Mouse (Mus musculus): ENCODE measurements around the gene Tnni3. TPM values are rescaled to one million over a fixed set of nuclear protein-coding genes. Genes with fewer than 3 reads are reported as not detected.

Tnni3 gene
- total and polyA plus RNA-seq, 3 experiments, result 328 to 353 TPM; not detected in 1

- no peak for DNase-seq (ENCODE audit: low read depth, low spot score)
- Histone ChIP-seq H3K27me3 (ENCODE audit: control insufficient read depth in 1 of 2, insufficient read depth in 2 of 2, low read length in 2 of 2) (peaks cover 0 to 5% of the 10 kb centered on the region in 2 experiments; a peak in 2 of 4 replicates), H3K9ac (ENCODE audit: control insufficient read depth, low read depth, low read length, poor library complexity, severe bottlenecking) (no peak within 1 kb of the TSS), H3K4me1 (ENCODE audit: control insufficient read depth in 1 of 2, insufficient read depth in 2 of 2, low read length in 2 of 2) (no peaks in the 10 kb centered on the region), H3K36me3 (ENCODE audit: control insufficient read depth in 1 of 2, insufficient read depth in 2 of 2, low read length in 2 of 2) (no peaks in the 10 kb centered on the region), H3K79me2 (ENCODE audit: control insufficient read depth, insufficient read depth, low read length, poor library complexity) (no peaks in the 10 kb centered on the region), H3K9me3 (replicated peaks; ENCODE audit: insufficient read depth, low read length) (no peaks in the 10 kb centered on the region), H3K27ac (ENCODE audit: control insufficient read depth, low read depth, low read length) (no peak within 1 kb of the TSS), H3K4me3 (ENCODE audit: control insufficient read depth in 1 of 2, insufficient read depth in 1 of 2, low read depth in 2 of 2, low read length in 2 of 2) (no peak within 1 kb of the TSS)
- TF ChIP-seq NELFE (IDR thresholded peaks at IDR 0.05; ENCODE audit: low read depth, low read length) (no peak), GABPA (IDR thresholded peaks at IDR 0.05; ENCODE audit: low read depth, low read length) (no peak), ZC3H11A (IDR thresholded peaks at IDR 0.05; ENCODE audit: low read depth, low read length) (no peak), SMC3 (IDR thresholded peaks at IDR 0.05; ENCODE audit: low read depth, low read length) (no peak), JUND (IDR thresholded peaks at IDR 0.05; ENCODE audit: low read depth, low read length) (no peak), TAL1 (IDR thresholded peaks at IDR 0.05; ENCODE audit: low read length) (no peak), RCOR1 (IDR thresholded peaks at IDR 0.05; ENCODE audit: low read depth, low read length) (no peak), UBTF (IDR thresholded peaks at IDR 0.05; ENCODE audit: borderline replicate concordance, insufficient read depth, low read depth, low read length) (no peak), GATA1 (IDR thresholded peaks at IDR 0.05; ENCODE audit: low read depth, low read length) (no peak), SIN3A (IDR thresholded peaks at IDR 0.05; ENCODE audit: low read length) (no peak), USF2 (IDR thresholded peaks at IDR 0.05; ENCODE audit: borderline replicate concordance in 1 of 2, insufficient read depth in 1 of 2, low read depth in 1 of 2, low read length in 2 of 2) (no peak), ZKSCAN1 (IDR thresholded peaks at IDR 0.05; ENCODE audit: low read depth, low read length) (no peak), CHD2 (IDR thresholded peaks at IDR 0.05; ENCODE audit: low read length) (no peak), POLR2A (IDR thresholded peaks at IDR 0.05; ENCODE audit: control insufficient read depth in 1 of 2, insufficient read depth in 1 of 2, low read depth in 1 of 2, low read length in 2 of 2, poor library complexity in 1 of 2) (no peak), TBP (IDR thresholded peaks at IDR 0.05; ENCODE audit: low read depth, low read length) (no peak), ETS1 (IDR thresholded peaks at IDR 0.05; ENCODE audit: low read depth, low read length) (no peak)
Measured at GRCm38 (mm10) chr7:4547221-4547641, 23.2 kb upstream of the Tnni3 start, which contains the start of gene Syt5. Syt5 (minus strand) TSS chr7:4547541.

- no peaks in the 10 kb centered on the region for H3K4me1 ChIP-seq (ENCODE audit: control insufficient read depth in 1 of 2, insufficient read depth in 2 of 2, low read length in 2 of 2)
- H3K9me3 ChIP-seq (replicated peaks; ENCODE audit: insufficient read depth, low read length), result no peaks in the 10 kb centered on the region
- H3K27ac ChIP-seq (ENCODE audit: control insufficient read depth, low read depth, low read length), result no peak overlapping the region
- no peak for DNase-seq (ENCODE audit: low read depth, low spot score)
- no peak overlapping the region for H3K4me3 ChIP-seq (ENCODE audit: control insufficient read depth in 1 of 2, insufficient read depth in 1 of 2, low read depth in 2 of 2, low read length in 2 of 2)
- H3K79me2 ChIP-seq (ENCODE audit: control insufficient read depth, insufficient read depth, low read length, poor library complexity), result no peaks in the 10 kb centered on the region
- no peak for TF ChIP-seq CTCF (IDR thresholded peaks at IDR 0.05 in 2 of 3, conservative IDR thresholded peaks at IDR 0.05 in 1 of 3; ENCODE audit: control insufficient read depth in 1 of 3, insufficient read depth in 1 of 3, low read depth in 2 of 3, low read length in 3 of 3, poor library complexity in 1 of 3, severe bottlenecking in 1 of 3)
- no peak for TF ChIP-seq ETS1 (IDR thresholded peaks at IDR 0.05; ENCODE audit: low read depth, low read length)
- no peak for TF ChIP-seq JUND (IDR thresholded peaks at IDR 0.05; ENCODE audit: low read depth, low read length)
- no peak for TF ChIP-seq UBTF (IDR thresholded peaks at IDR 0.05; ENCODE audit: borderline replicate concordance, insufficient read depth, low read depth, low read length)
- no peak for TF ChIP-seq GABPA (IDR thresholded peaks at IDR 0.05; ENCODE audit: low read depth, low read length)
- no peak for TF ChIP-seq CHD1 (IDR thresholded peaks at IDR 0.05; ENCODE audit: low read depth, low read length)
- no peak for TF ChIP-seq MXI1 (IDR thresholded peaks at IDR 0.05; ENCODE audit: low read depth, low read length)
- TF ChIP-seq MYB (IDR thresholded peaks at IDR 0.05; ENCODE audit: low read depth, low read length), result no peak
- TF ChIP-seq TCF12 (IDR thresholded peaks at IDR 0.05; ENCODE audit: low read depth, low read length), result no peak
- TF ChIP-seq BHLHE40 (IDR thresholded peaks at IDR 0.05; ENCODE audit: borderline replicate concordance, low read depth, low read length), result no peak
- no peak for TF ChIP-seq EP300 (IDR thresholded peaks at IDR 0.05; ENCODE audit: low read depth in 1 of 2, low read length in 2 of 2)
- TF ChIP-seq HCFC1 (IDR thresholded peaks at IDR 0.05; ENCODE audit: low read depth, low read length), result no peak
- no peak for TF ChIP-seq GATA1 (IDR thresholded peaks at IDR 0.05; ENCODE audit: low read depth, low read length)
- no peak for TF ChIP-seq ZNF384 (IDR thresholded peaks at IDR 0.05; ENCODE audit: low read depth, low read length)
- no peak for TF ChIP-seq KAT2A (conservative IDR thresholded peaks at IDR 0.05; ENCODE audit: low read depth, low read length)
- TF ChIP-seq ZKSCAN1 (IDR thresholded peaks at IDR 0.05; ENCODE audit: low read depth, low read length), result no peak
- no peak for TF ChIP-seq TAL1 (IDR thresholded peaks at IDR 0.05; ENCODE audit: low read length)
- TF ChIP-seq USF2 (IDR thresholded peaks at IDR 0.05; ENCODE audit: borderline replicate concordance in 1 of 2, insufficient read depth in 1 of 2, low read depth in 1 of 2, low read length in 2 of 2), result no peak
- no peak overlapping the region for H3K9ac ChIP-seq (ENCODE audit: control insufficient read depth, low read depth, low read length, poor library complexity, severe bottlenecking)
- H3K27me3 ChIP-seq (ENCODE audit: control insufficient read depth in 1 of 2, insufficient read depth in 2 of 2, low read length in 2 of 2), result peaks cover 0 to 5% of the 10 kb centered on the region in 2 experiments; a peak in 2 of 4 replicates
- H3K36me3 ChIP-seq (ENCODE audit: control insufficient read depth in 1 of 2, insufficient read depth in 2 of 2, low read length in 2 of 2), result no peaks in the 10 kb centered on the region
Measured at GRCm38 (mm10) chr7:4546591-4547131, 22.6 kb upstream of the Tnni3 start.

Data from MEL (cell line).